Mouse (Mus musculus): Measurements from ENCODE around the gene Nkain2. TPM values are rescaled to one million over a fixed set of nuclear protein-coding genes. Genes with fewer than 3 reads are reported as not detected.
"Not testable (repeated sequence)": the region's sequence is repeated elsewhere in the genome, so short reads cannot be mapped to it uniquely, and the experiment has no call there.

Nkain2 gene
- not detected in 2 replicates for polyA plus RNA-seq (2012; ENCODE audit: insufficient read depth, insufficient read length, missing spikeins)

DNA sequence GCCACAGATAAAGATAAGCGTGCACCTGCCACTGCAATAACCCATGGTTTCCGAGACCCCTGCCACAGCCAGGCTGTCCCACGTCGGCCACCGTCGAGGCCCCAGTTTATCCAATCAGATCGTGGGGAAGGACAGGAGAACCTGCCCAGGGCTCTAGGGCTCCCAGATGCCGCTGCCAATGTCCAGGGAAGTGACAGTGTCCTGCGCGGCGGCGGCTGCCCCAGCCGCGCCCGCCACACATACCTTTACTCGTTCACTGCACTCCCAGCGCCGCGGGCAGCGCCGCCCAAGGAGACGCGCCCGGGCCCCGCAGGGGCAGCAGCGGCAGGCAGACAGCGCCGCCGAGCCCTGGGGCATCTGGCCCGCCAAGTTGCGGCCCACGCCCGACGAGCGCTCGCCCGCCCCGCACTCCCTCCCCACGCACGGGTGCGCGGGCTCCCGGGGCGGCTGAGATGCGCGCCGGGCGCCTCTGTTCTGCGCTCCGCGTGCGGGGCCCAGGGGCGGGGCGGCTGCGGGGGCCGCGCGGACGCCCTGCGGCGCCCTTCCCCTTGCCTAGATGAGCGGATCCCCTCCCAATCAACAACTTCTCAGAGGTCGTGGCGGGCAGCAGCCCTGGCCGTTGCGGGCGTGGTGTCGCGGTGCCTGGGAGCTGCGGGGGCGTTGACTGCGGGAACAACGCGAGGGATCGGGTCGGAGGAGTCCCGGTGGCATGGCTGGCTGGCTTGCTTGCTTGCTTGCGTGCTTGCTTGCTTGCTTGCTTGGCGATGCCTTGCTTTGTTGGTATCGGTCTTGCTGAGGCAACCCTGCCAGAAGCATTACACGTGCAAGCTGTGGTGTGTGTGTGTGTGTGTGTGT is at the start of gene Nkain2:
Nkain2 (minus strand) TSS at position 811 of the 855 bp plus-strand sequence.
- H3K27ac ChIP-seq (replicated peaks; ENCODE audit: low read depth, low read length): no peak within 1 kb of the TSS
- no peaks in the 10 kb centered on the region for H3K4me1 ChIP-seq (ENCODE audit: control insufficient read depth, insufficient read depth, insufficient read length, low read length)
- H3K4me3 ChIP-seq (ENCODE audit: insufficient read depth, low read depth, low read length): peak within 1 kb of the TSS; percentile 49

DNA sequence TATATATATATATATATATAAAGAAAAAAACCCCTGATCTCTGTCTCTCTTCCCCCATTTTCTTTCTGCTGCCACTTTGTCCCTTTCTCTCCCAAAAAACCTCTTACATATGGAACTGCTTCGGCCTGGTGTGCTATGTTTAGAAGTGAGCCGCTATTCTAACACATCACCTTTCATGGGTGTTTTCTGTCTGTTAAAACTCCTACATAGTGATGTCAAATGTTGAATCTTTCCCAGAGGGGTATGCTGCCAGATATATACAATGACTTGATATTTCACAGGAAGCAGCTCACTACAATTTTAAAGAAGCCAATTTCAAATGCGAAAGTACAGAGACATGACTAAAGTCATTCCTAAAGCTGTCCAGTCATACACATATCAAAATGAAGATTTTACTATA is 49.6 kb upstream of the Nkain2 start:
- H3K4me3 ChIP-seq (ENCODE audit: insufficient read depth, low read depth, low read length): no peak overlapping the region
- no peaks in the 10 kb centered on the region for H3K4me1 ChIP-seq (ENCODE audit: control insufficient read depth, insufficient read depth, insufficient read length, low read length)
- H3K27ac ChIP-seq (replicated peaks; ENCODE audit: low read depth, low read length): no peak overlapping the region

DNA sequence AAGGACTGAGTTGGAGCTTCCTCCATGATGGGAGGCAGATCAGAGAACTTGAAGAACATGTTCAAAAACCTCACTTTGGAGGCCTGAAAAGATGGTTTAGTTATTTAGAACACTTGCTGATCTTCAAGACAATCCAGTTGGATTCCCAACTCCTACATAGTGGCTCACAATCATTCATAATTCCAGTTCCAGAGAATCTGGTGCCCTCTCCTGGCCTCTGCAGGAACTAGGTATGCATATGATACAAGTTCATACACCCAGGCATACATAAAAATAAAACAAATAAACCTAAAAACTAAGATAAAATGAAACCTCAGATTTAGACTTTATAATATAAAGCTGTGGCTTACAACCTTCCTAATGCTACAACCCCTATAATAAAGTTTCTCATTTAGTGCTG is 4.8 kb upstream of the Nkain2 start:
- Histone ChIP-seq H3K4me3 (ENCODE audit: insufficient read depth, low read depth, low read length) (no peak overlapping the region), H3K27ac (replicated peaks; ENCODE audit: low read depth, low read length) (no peak overlapping the region), H3K4me1 (ENCODE audit: control insufficient read depth, insufficient read depth, insufficient read length, low read length) (no peaks in the 10 kb centered on the region)

DNA sequence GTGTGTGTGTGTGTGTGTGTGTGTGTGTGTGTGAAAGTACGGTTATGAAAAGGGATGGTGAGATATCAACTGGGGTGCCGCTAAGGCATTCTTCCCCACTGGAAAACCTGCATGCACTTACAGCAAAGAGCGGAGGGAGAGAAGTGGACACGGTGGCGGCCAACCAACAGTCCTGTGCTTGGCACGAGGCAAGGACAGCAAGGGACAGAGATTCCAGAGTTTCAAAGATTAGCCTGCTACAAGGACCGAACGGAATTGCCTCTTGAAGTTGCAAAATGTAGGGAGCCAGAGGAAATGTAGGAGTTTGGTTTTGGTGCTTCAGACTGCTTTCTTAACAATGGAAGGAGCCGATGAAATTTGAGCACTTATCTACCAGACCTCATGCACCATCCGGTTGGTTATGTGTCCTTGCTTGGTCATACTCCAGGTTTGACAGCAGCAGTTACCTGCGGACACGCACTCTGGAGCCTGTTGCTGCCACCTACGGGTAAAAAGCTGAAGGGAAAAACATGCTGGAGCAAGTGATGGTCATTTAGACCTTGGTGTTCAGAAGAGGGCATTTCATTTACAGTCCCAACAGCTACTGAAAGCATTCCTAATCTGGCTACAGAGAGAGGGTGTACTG is 357 bp upstream of the Nkain2 start:
- Histone ChIP-seq H3K4me3 (ENCODE audit: insufficient read depth, low read depth, low read length) (peak overlapping the region; percentile 49), H3K4me1 (ENCODE audit: control insufficient read depth, insufficient read depth, insufficient read length, low read length) (no peaks in the 10 kb centered on the region), H3K27ac (replicated peaks; ENCODE audit: low read depth, low read length) (no peak overlapping the region)

DNA sequence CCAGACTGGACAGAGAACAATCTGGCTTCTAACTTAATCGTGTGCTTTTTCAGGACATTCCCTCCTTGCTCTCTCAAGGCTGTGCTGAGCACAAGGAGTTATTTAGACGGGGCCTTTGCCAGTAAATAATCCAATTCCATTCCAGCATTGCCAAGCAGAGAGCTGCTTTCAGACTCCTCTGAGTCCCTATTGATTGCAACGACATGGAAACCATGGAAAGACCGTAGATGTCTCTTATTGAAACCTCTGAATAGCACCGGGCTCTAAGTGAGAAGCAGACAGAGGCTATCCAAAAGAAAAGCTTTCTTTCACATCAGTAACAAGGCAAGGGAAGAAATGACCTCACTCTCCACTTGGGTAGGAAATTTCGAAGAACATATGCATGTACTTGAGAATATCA is 8.3 kb downstream of the Nkain2 start:
- H3K4me1 ChIP-seq (ENCODE audit: control insufficient read depth, insufficient read depth, insufficient read length, low read length): no peaks in the 10 kb centered on the region
- H3K27ac ChIP-seq (replicated peaks; ENCODE audit: low read depth, low read length): no peak overlapping the region

DNA sequence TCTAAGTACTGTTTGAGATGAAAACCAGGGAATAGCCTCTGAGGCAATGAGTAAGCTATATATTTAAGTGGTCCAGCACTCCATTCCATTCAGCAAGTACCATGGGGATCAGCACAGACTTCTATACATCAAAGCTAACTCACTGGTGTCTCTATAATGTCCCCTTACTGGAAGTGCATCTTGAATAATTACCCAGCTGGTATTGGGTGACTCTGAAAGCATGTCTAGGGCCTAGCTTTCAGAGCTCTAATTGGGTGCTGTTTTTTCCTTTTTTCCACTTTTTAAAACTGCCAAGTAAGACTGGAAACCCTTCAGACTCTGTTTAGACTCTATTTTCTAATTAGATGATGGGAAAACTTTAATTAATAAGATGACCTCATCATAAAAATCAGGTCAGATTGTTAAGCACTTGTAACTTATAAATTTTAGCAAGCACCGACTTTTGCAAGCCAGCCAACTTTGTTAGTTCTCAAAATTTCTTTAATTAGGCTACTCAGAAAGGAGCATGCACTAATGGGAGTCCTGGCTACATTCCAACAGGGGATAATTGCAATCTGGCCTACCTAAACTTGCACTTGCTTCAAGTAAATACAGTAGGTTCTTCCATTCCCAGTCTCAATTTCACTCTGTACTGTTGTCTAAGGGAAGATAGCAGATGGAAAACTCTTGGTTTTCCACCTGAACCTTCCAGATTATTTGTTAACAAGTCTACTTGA is 19.4 kb downstream of the Nkain2 start:
- H3K4me1 ChIP-seq (ENCODE audit: control insufficient read depth, insufficient read depth, insufficient read length, low read length): no peaks in the 10 kb centered on the region
- no peak overlapping the region for H3K27ac ChIP-seq (replicated peaks; ENCODE audit: low read depth, low read length)
- H3K4me3 ChIP-seq (ENCODE audit: insufficient read depth, low read depth, low read length): no peak overlapping the region

More for the DNA sequence above, 8.3 kb downstream of the Nkain2 start:
- H3K4me3 ChIP-seq (ENCODE audit: insufficient read depth, low read depth, low read length): no peak overlapping the region

DNA sequence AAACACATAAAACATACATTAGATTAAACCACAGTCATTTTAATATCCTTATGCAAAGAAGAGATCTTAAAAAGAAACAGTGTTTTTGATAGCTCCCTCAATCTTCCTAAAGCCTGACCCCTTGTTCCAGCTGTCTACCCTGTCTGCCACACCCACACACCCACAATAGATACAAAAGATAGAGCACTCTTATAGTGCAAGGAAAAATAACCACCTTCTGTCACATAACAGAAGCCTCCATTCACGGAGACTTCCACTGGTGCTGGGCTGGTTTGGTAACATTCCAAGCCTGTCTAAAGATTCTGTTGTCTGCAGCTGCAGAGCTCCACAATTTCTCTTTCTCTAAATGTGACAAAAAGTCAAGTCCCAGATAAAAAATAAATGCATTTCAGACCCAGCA is 20.7 kb downstream of the Nkain2 start:
- no peak overlapping the region for H3K4me3 ChIP-seq (ENCODE audit: insufficient read depth, low read depth, low read length)
- H3K27ac ChIP-seq (replicated peaks; ENCODE audit: low read depth, low read length): no peak overlapping the region
- H3K4me1 ChIP-seq (ENCODE audit: control insufficient read depth, insufficient read depth, insufficient read length, low read length): no peaks in the 10 kb centered on the region

DNA sequence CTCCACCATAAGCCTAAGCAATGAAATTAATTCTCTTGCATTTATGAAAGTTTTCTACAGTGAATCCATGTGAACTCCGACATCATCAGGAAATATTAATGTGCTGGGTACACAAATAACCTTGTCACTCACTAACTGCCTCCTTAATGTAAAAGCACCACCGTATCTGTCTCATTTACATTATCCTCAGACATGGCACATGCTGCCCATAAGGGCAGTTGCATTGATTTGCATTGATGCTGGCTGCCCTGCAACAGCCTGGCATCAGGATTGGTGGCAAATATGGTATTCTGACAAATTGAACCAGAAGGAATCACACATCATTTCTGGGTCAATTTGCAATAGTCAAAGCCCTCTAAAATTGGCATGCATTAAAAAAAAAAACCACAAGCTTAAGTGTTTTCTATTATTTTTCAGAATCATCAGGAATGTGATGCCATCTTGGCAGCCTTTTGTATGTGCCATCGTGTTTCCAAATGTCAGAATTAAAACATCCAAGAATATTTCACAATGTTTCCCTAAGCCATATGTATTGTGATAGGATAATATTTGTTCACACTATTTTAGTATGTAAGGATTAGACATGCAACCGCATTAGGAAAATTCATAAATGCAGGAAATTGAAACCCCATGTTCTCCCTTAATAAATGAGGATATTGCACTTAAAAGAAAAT is 74.9 kb downstream of the Nkain2 start:
- no peak overlapping the region for H3K27ac ChIP-seq (replicated peaks; ENCODE audit: low read depth, low read length)
- no peaks in the 10 kb centered on the region for H3K4me1 ChIP-seq (ENCODE audit: control insufficient read depth, insufficient read depth, insufficient read length, low read length)
- H3K4me3 ChIP-seq (ENCODE audit: insufficient read depth, low read depth, low read length): no peak overlapping the region

DNA sequence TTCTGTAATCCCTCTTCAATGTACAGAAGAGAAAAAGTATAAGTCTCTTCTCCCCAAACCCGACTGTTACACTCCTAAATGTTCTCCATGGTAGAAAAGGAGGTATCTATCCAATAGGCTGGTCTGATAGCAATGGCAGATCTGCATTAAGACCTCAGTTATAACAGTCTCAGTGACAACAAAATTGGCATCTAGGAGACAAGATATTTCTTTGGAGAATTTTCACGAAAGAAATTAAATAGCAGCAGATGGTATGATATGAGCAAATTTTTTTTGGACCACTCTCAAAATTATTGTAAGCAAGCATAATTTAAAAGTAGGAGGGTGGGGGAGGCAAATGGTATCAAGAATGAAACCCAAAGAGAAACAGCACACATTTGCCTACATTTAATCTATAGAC is 94.0 kb downstream of the Nkain2 start:
- no peak overlapping the region for H3K4me3 ChIP-seq (ENCODE audit: insufficient read depth, low read depth, low read length)
- no peak overlapping the region for H3K27ac ChIP-seq (replicated peaks; ENCODE audit: low read depth, low read length)
- H3K4me1 ChIP-seq (ENCODE audit: control insufficient read depth, insufficient read depth, insufficient read length, low read length): no peaks in the 10 kb centered on the region

DNA sequence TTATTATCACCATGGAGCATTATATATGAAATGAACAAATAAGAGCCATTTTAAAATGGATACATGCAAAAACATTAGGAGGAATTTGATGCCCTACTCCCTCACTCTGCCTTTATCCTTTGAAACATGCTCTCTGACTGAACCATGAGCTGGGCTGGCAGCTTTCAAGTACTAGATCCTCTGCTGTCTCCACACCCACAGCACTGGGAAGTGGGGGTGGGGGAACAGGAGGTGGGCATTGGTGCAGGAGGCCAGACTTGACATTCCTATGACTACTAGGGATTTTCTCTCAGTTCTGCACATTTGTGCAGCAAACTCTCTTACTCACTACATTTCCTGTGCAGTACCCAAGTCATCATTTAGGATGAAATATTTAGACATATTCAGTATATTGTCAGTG is 99.7 kb downstream of the Nkain2 start:
- Histone ChIP-seq H3K27ac (replicated peaks; ENCODE audit: low read depth, low read length) (no peak overlapping the region), H3K4me3 (ENCODE audit: insufficient read depth, low read depth, low read length) (no peak overlapping the region), H3K4me1 (ENCODE audit: control insufficient read depth, insufficient read depth, insufficient read length, low read length) (no peaks in the 10 kb centered on the region)

DNA sequence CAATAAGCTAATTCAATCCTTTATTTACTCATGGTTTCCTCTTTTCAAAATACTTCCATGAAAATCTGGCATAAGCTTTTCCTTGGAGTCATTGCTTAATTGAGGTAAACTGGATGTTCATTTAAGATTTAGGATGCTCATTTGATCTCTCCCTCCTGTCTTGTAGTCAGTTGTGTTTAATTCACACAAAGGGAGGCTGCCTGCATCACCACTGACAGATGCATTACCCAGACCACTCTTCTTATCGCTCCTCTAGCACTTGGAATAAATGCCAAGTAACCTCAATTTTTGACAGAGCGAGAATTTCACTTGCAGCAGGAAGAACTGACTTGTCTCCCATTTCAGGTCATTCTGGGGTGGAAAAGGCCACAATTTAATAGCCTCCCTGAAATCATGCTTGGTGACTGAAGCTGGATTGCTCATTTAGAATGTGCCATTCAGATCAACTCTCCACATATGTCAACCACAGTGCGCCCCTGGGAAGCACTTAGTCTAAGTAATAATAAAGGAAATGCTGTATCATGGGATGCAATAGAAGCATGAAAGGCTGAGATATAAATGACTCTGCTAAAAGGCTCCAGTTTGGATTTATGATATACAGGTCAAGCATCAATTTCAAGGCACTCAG is 107.4 kb downstream of the Nkain2 start:
- no peak overlapping the region for H3K27ac ChIP-seq (replicated peaks; ENCODE audit: low read depth, low read length)
- H3K4me1 ChIP-seq (ENCODE audit: control insufficient read depth, insufficient read depth, insufficient read length, low read length): no peaks in the 10 kb centered on the region
- no peak overlapping the region for H3K4me3 ChIP-seq (ENCODE audit: insufficient read depth, low read depth, low read length)

DNA sequence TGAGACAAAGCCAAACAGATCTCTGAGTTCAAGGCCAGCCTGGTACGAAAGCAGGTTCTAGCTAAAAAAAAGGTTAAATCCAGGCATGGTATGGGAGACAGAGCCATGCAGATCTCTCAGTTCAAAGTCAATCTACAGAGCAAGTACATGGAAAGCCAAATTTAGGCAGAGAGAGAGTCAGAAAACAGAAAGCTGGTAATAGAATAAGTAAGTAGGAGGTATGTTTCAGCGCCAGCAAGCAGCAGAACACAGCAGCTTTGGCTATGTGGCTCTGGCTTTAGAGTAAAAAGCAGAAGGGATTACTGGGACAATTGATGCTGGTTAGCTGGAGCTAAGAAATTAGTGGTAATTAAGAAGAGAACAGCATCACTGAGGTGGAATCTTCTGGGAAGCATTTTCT is 151.3 kb downstream of the Nkain2 start:
- H3K4me3 ChIP-seq (ENCODE audit: insufficient read depth, low read depth, low read length): no peak overlapping the region
- no peak overlapping the region for H3K27ac ChIP-seq (replicated peaks; ENCODE audit: low read depth, low read length)
- H3K4me1 ChIP-seq (ENCODE audit: control insufficient read depth, insufficient read depth, insufficient read length, low read length): no peaks in the 10 kb centered on the region

DNA sequence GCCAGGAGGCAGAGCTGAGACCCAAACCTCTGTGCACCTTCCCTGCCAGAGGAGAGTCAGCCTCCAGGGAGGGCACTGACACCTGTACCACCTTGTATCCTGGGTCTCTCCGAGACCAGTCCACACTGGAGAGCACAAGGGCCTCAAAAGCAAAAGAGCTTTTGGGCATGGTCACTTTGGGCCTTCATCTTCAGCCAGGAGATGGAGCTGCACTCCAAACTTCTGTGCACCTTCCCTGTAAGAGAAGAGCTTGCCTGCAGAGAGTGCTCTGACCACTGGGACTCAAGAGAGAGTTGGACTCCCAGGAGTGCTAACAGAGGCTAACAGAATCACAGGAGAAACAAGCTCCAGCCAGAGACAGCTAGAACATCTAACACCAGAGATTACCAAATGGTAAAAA is 183.7 kb downstream of the Nkain2 start:
- not testable (repeated sequence) for H3K4me1 ChIP-seq (ENCODE audit: control insufficient read depth, insufficient read depth, insufficient read length, low read length); H3K4me3 ChIP-seq (ENCODE audit: insufficient read depth, low read depth, low read length); H3K27ac ChIP-seq (replicated peaks; ENCODE audit: low read depth, low read length)

DNA sequence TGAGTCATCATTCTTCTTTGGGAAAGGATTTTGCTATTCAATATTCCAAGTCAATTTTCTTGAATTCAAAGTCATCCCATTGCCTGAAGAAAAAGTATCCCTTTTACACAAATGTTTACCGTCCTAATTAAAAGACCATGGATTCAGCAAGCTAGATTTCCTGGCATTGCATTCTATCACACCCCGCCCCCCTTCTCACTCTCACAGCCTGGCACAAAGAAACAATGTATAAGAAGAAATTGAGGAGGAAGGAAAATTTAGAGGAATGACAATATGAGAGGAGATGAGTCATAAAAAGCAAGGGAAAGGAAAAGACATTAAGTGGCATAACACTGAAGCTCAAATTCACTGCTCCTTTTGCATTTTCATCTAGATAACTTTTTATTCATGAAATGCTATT is 193.6 kb downstream of the Nkain2 start:
- Histone ChIP-seq H3K27ac (replicated peaks; ENCODE audit: low read depth, low read length) (no peak overlapping the region), H3K4me1 (ENCODE audit: control insufficient read depth, insufficient read depth, insufficient read length, low read length) (no peaks in the 10 kb centered on the region), H3K4me3 (ENCODE audit: insufficient read depth, low read depth, low read length) (no peak overlapping the region)

DNA sequence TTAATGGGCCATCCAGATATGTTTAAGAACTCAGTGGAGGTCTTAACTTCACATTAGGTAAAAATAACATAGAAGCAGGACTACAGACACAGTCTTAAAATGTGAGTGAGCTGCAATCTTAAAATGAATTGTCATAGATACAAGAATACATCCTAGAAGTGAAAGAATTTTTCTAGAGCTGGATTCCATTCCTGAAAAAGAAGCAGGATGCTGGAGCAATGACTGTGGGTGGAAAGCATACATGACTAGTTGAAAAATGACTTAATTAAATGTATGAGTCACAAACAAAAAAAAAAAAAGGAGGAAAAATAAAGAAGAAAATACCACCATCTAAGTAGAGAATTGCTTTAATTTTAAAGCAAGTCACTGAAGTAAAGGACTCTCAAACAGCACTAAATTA is 205.7 kb downstream of the Nkain2 start:
- Histone ChIP-seq H3K4me1 (ENCODE audit: control insufficient read depth, insufficient read depth, insufficient read length, low read length) (no peaks in the 10 kb centered on the region), H3K27ac (replicated peaks; ENCODE audit: low read depth, low read length) (no peak overlapping the region), H3K4me3 (ENCODE audit: insufficient read depth, low read depth, low read length) (no peak overlapping the region)

Data from brown adipose tissue, adult 24 weeks (tissue).